Mouse (Mus musculus) ovary, adult 2 months (tissue): ENCODE measurements around the gene Gm8871. TPM values are rescaled to one million over a fixed set of nuclear protein-coding genes. Genes with fewer than 3 reads are reported as not detected.

Experiments
- polyA plus RNA-seq: library from polyadenylated mRNA; depleted of rRNA; stranded (reverse); fragments of >200 nt; gene quantifications from 2 replicates; pipeline ENCODE4 v1.2.3, GENCODE M21; 2012; rRNA removed

The Gm8871 gene
- not detected in 2 replicates for polyA plus RNA-seq

GRCm38 (mm10) chr5:10947505-10947904, at the start of gene Gm8871, which contains the start of gene Gm8857:
Gene Gm8871 (plus strand): TSS chr5:10947805.
Gene Gm8857 (plus strand): TSS chr5:10947807.

Other genes with a start within 250 kb of the Gm8871 start
- not detected in 2 replicates for gene Gm8857, start within 50 bp of the Gm8871 start, polyA plus RNA-seq
- not detected in 2 replicates for gene Gm8879, start 179.8 kb downstream of the Gm8871 start, polyA plus RNA-seq
- not detected in 2 replicates for gene Gm5861, start 235.3 kb downstream of the Gm8871 start, polyA plus RNA-seq